Mouse (Mus musculus) kidney, adult 2 months (tissue): ENCODE measurements around the gene Acaa1b.

Experiments
- CTCF ChIP-seq: fragments of 200-500 bp; conservative IDR thresholded peaks from 2 replicates; pipeline ENCODE4 v1.5.1; 2011; ENCODE audit warnings: low read depth, mild to moderate bottlenecking, control low read depth, low read length, moderate library complexity, mixed read lengths; ENCODE audit not compliant: insufficient read depth, insufficient read length
- POLR2A ChIP-seq: fragments of 200-500 bp; IDR thresholded peaks from one replicate; pipeline ENCODE4 v1.6.1; 2011; ENCODE audit warnings: low read depth, low read length, control low read depth

- TF ChIP-seq CTCF (no peak), POLR2A (peak; percentile 57)
Measured at GRCm38 (mm10) chr9:119119409-119120167, 37.3 kb downstream of the Acaa1b start.
